Mouse (Mus musculus) CH12F3 (cell line): Measurements from ENCODE around the gene Slc16a6.

Experiments
- in situ Hi-C: fragments of 300-500 bp; cut with MboI; formaldehyde crosslinking; loops from 2 replicates; pipeline ENCODE4 v1.14.3; 2020; ENCODE audit warnings: low sequenced_read_pairs

Slc16a6 gene

GRCm38 (mm10) chr11:109458165-109458564, 15.2 kb downstream of the Slc16a6 start:
- in situ Hi-C loops, result no loop called here

GRCm38 (mm10) chr11:109456261-109456660, 17.1 kb downstream of the Slc16a6 start:
- in situ Hi-C loops, result no loop called here

GRCm38 (mm10) chr11:109451169-109451568, 22.2 kb downstream of the Slc16a6 start:
- in situ Hi-C loops, result no loop called here

- in situ Hi-C loops, result loop anchor here (10.0 to 25.0 kb wide), 2 partner anchors 201 to 417 kb away; no protein-coding TSS in a partner anchor
Observed at GRCm38 (mm10) chr11:109445438-109446035, 27.9 kb downstream of the Slc16a6 start.

- in situ Hi-C loops, result loop anchor here (5.0 to 25.0 kb wide), 3 partner anchors 138 to 418 kb away; no protein-coding TSS in a partner anchor
Observed at GRCm38 (mm10) chr11:109444600-109444999, 28.8 kb downstream of the Slc16a6 start.

- in situ Hi-C loops, result loop anchor here (5.0 to 25.0 kb wide), 3 partner anchors 139 to 419 kb away; no protein-coding TSS in a partner anchor
Observed at GRCm38 (mm10) chr11:109443468-109444263, 29.7 kb downstream of the Slc16a6 start.

GRCm38 (mm10) chr11:109442166-109442730, 31.1 kb downstream of the Slc16a6 start:
- in situ Hi-C loops, result loop anchor here (5.0 to 25.0 kb wide), 3 partner anchors 140 to 420 kb away; no protein-coding TSS in a partner anchor

GRCm38 (mm10) chr11:109441119-109441518, 32.3 kb downstream of the Slc16a6 start:
- in situ Hi-C loops, result loop anchor here (5.0 to 25.0 kb wide), 3 partner anchors 141 to 421 kb away; no protein-coding TSS in a partner anchor

- in situ Hi-C loops, result loop anchor here (5.0 to 25.0 kb wide), 3 partner anchors 142 to 422 kb away; no protein-coding TSS in a partner anchor
Observed at GRCm38 (mm10) chr11:109440641-109441040, 32.8 kb downstream of the Slc16a6 start.

GRCm38 (mm10) chr11:109439829-109440340, 33.5 kb downstream of the Slc16a6 start:
- in situ Hi-C loops, result loop anchor here (5.0 to 25.0 kb wide), 3 partner anchors 142 to 422 kb away; no protein-coding TSS in a partner anchor

GRCm38 (mm10) chr11:109439209-109439608, 34.2 kb downstream of the Slc16a6 start:
- in situ Hi-C loops, result loop anchor here (25.0 kb wide), 1 partner anchor 423 kb away; no protein-coding TSS in a partner anchor

- in situ Hi-C loops, result loop anchor here (25.0 kb wide), 1 partner anchor 425 kb away; no protein-coding TSS in a partner anchor
Observed at GRCm38 (mm10) chr11:109436889-109437288, 36.5 kb downstream of the Slc16a6 start.

- in situ Hi-C loops, result loop anchor here (25.0 kb wide), 1 partner anchor 428 kb away; no protein-coding TSS in a partner anchor
Observed at GRCm38 (mm10) chr11:109434233-109434798, 39.1 kb downstream of the Slc16a6 start.

- in situ Hi-C loops, result loop anchor here (25.0 kb wide), 1 partner anchor 435 kb away; no protein-coding TSS in a partner anchor
Observed at GRCm38 (mm10) chr11:109427353-109427752, 46.0 kb downstream of the Slc16a6 start.

- in situ Hi-C loops, result loop anchor here (25.0 kb wide), 1 partner anchor 436 kb away; no protein-coding TSS in a partner anchor
Observed at GRCm38 (mm10) chr11:109426272-109426586, 47.2 kb downstream of the Slc16a6 start.

GRCm38 (mm10) chr11:109425392-109426271, 47.8 kb downstream of the Slc16a6 start, which contains the start of gene Amz2:
Gene Amz2 (plus strand): TSS chr11:109425946.
- in situ Hi-C loops, result loop anchor here (25.0 kb wide), 1 partner anchor 437 kb away; no protein-coding TSS in a partner anchor

GRCm38 (mm10) chr11:109423294-109423693, 50.1 kb downstream of the Slc16a6 start:
- in situ Hi-C loops, result no loop called here

- in situ Hi-C loops, result no loop called here
Observed at GRCm38 (mm10) chr11:109422263-109422662, 51.1 kb downstream of the Slc16a6 start.

GRCm38 (mm10) chr11:109421205-109421604, 52.2 kb downstream of the Slc16a6 start:
- in situ Hi-C loops, result no loop called here
